Mouse (Mus musculus) lung, embryonic 16.5 days (tissue): Measurements from ENCODE around the gene Hoxa5. TPM values are rescaled to one million over a fixed set of nuclear protein-coding genes. Genes with fewer than 3 reads are reported as not detected.

Experiments used
- ATAC-seq: fragments of 200-750 bp; cut with Nextera tagmentation; 2 replicates; pipeline ENCODE4 v1.8.0; 2017; ENCODE audit warnings: low read depth, mild to moderate bottlenecking, moderate library complexity
- H3K27ac ChIP-seq: fragments of 300-500 bp; sonication (generic); 2 replicates; pipeline ENCODE4 v1.5.1; 2014; ENCODE audit warnings: mild to moderate bottlenecking, control low read depth, low read length
- H3K27me3 ChIP-seq: fragments of 300-500 bp; sonication (generic); 2 replicates; pipeline ENCODE4 v1.6.1; 2014; ENCODE audit warnings: low read depth, low read length, mixed read lengths; ENCODE audit not compliant: control insufficient read depth, insufficient read depth
- H3K36me3 ChIP-seq: fragments of 300-500 bp; sonication (generic); 2 replicates; pipeline ENCODE4 v1.6.1; 2014; ENCODE audit warnings: low read length; ENCODE audit not compliant: control insufficient read depth, insufficient read depth
- H3K4me1 ChIP-seq: fragments of 300-500 bp; sonication (generic); replicated peaks from 2 replicates; pipeline ENCODE4 v1.6.1; 2014; ENCODE audit warnings: low read length, mixed read lengths; ENCODE audit not compliant: control insufficient read depth, insufficient read depth
- H3K4me2 ChIP-seq: fragments of 300-500 bp; sonication (generic); 2 replicates; pipeline ENCODE4 v1.6.1; 2014; ENCODE audit warnings: low read depth, low read length, control low read depth
- H3K4me3 ChIP-seq: fragments of 300-500 bp; sonication (generic); 2 replicates; pipeline ENCODE4 v1.5.1; 2014; ENCODE audit warnings: mild to moderate bottlenecking, low read length, control low read depth
- H3K9ac ChIP-seq: fragments of 300-500 bp; sonication (generic); 2 replicates; pipeline ENCODE4 v1.6.1; 2014; ENCODE audit warnings: low read length, control low read depth
- H3K9me3 ChIP-seq: fragments of 300-500 bp; sonication (generic); 2 replicates; pipeline ENCODE4 v1.6.1; 2016; ENCODE audit warnings: low read length; ENCODE audit not compliant: control insufficient read depth
- WGBS: fragments of 180-500 bp; shearing (Covaris S2); extraction: QIAGEN DNeasy Blood & Tissue Kit; methylation state at CpG from one replicate; pipeline ENCODE4 v1.1.7; 2014; 5-methylcytosine and 5-hydroxymethylcytosine counted together
- polyA plus RNA-seq: library from polyadenylated mRNA; unstranded; fragments of >200 nt; fragmentation: Nextera tagmentation; extraction: Ambion mirVana; gene quantifications from 2 replicates; pipeline ENCODE4 v1.2.1, GENCODE M21; 2015

Gene Hoxa5
- polyA plus RNA-seq, 1 experiment from 2014 or later, result 36.3 TPM

- H3K27ac ChIP-seq, result no peak overlapping the region
- H3K27me3 ChIP-seq, result peaks cover 90% of the 10 kb centered on the region
- H3K4me3 ChIP-seq, result no peak overlapping the region
- no peak for ATAC-seq
- no peak overlapping the region for H3K4me2 ChIP-seq
- no peaks in the 10 kb centered on the region for H3K9me3 ChIP-seq
- 7% methylated on average over 4 of the region's 4 CpGs for WGBS
- H3K9ac ChIP-seq, result no peak overlapping the region
- H3K4me1 ChIP-seq, result peaks cover 2% of the 10 kb centered on the region; the same call in 1 of the 2 replicates
- H3K36me3 ChIP-seq, result no peaks in the 10 kb centered on the region
Measured at GRCm38 (mm10) chr6:52242801-52243332, 38.5 kb upstream of the Hoxa5 start.

- Histone ChIP-seq H3K36me3 (no peaks in the 10 kb centered on the region), H3K4me1 (peaks cover 2% of the 10 kb centered on the region; the same call in 1 of the 2 replicates), H3K4me3 (no peak overlapping the region), H3K4me2 (no peak overlapping the region), H3K27me3 (peaks cover 92% of the 10 kb centered on the region), H3K9ac (no peak overlapping the region), H3K27ac (no peak overlapping the region), H3K9me3 (no peaks in the 10 kb centered on the region)
- no peak for ATAC-seq
- 9% methylated on average over 9 of the region's 9 CpGs for WGBS
Measured at GRCm38 (mm10) chr6:52241001-52241621, 36.7 kb upstream of the Hoxa5 start.

GRCm38 (mm10) chr6:52240389-52241000 is 36.1 kb upstream of the Hoxa5 start, which contains the start of gene Hoxa10:
TSS of gene Hoxa10 (minus strand) at chr6:52240854.
- ATAC-seq, result peak; percentile 77
- Histone ChIP-seq H3K4me1 (peaks cover 2% of the 10 kb centered on the region; the same call in 1 of the 2 replicates), H3K4me2 (peak within 1 kb of the TSS; percentile 15; the same call in 1 of the 2 replicates), H3K4me3 (0 out of 2 replicates have a peak within 1 kb of the TSS, but pooled peaks have one; percentile 6), H3K27ac (no peak within 1 kb of the TSS), H3K9me3 (no peaks in the 10 kb centered on the region), H3K36me3 (no peaks in the 10 kb centered on the region), H3K27me3 (peaks cover 92% of the 10 kb centered on the region), H3K9ac (no peak within 1 kb of the TSS)
- 2% methylated on average over 35 of the region's 35 CpGs for WGBS

GRCm38 (mm10) chr6:52239625-52240388 is 35.4 kb upstream of the Hoxa5 start:
- no peak for ATAC-seq
- 3% methylated on average over 30 of the region's 30 CpGs for WGBS
- H3K4me3 ChIP-seq, result no peak overlapping the region
- H3K27ac ChIP-seq, result no peak overlapping the region
- no peaks in the 10 kb centered on the region for H3K36me3 ChIP-seq
- peaks cover 92% of the 10 kb centered on the region for H3K27me3 ChIP-seq
- no peak overlapping the region for H3K9ac ChIP-seq
- no peaks in the 10 kb centered on the region; the same call in 1 of the 2 replicates for H3K4me1 ChIP-seq
- H3K4me2 ChIP-seq, result peak overlapping the region; percentile 15; the same call in 1 of the 2 replicates
- H3K9me3 ChIP-seq, result no peaks in the 10 kb centered on the region

GRCm38 (mm10) chr6:52238976-52239375 is 34.6 kb upstream of the Hoxa5 start:
- no peaks in the 10 kb centered on the region; the same call in 1 of the 2 replicates for H3K4me1 ChIP-seq
- peaks cover 92% of the 10 kb centered on the region for H3K27me3 ChIP-seq
- no peak overlapping the region for H3K27ac ChIP-seq
- no peak overlapping the region for H3K4me3 ChIP-seq
- no peak overlapping the region for H3K4me2 ChIP-seq
- 5% methylated on average over 7 of the region's 7 CpGs for WGBS
- H3K9me3 ChIP-seq, result no peaks in the 10 kb centered on the region
- no peak overlapping the region for H3K9ac ChIP-seq
- ATAC-seq, result no peak
- no peaks in the 10 kb centered on the region for H3K36me3 ChIP-seq

- Histone ChIP-seq H3K9ac (no peak overlapping the region), H3K4me2 (no peak overlapping the region), H3K27ac (no peak overlapping the region), H3K4me1 (no peaks in the 10 kb centered on the region; the same call in 1 of the 2 replicates), H3K36me3 (no peaks in the 10 kb centered on the region), H3K4me3 (no peak overlapping the region), H3K9me3 (no peaks in the 10 kb centered on the region), H3K27me3 (peaks cover 92% of the 10 kb centered on the region)
- ATAC-seq, result no peak
- 4% methylated on average over 7 of the region's 7 CpGs for WGBS
Measured at GRCm38 (mm10) chr6:52238155-52238545, 33.8 kb upstream of the Hoxa5 start.

- Histone ChIP-seq H3K27me3 (peaks cover 91% of the 10 kb centered on the region), H3K9ac (no peak overlapping the region), H3K36me3 (no peaks in the 10 kb centered on the region), H3K27ac (no peak overlapping the region), H3K4me3 (no peak overlapping the region), H3K4me1 (no peaks in the 10 kb centered on the region; the same call in 1 of the 2 replicates), H3K4me2 (no peak overlapping the region), H3K9me3 (no peaks in the 10 kb centered on the region)
- ATAC-seq, result no peak
- 9% methylated on average over 10 of the region's 10 CpGs for WGBS
Measured at GRCm38 (mm10) chr6:52237346-52238154, 33.2 kb upstream of the Hoxa5 start.

GRCm38 (mm10) chr6:52236806-52237205 is 32.4 kb upstream of the Hoxa5 start:
- H3K4me3 ChIP-seq, result no peak overlapping the region
- 19% methylated on average over 3 of the region's 3 CpGs for WGBS

More at GRCm38 (mm10) chr6:52236806-52237205, 32.4 kb upstream of the Hoxa5 start:
- ATAC-seq, result no peak
- Histone ChIP-seq H3K4me1 (no peaks in the 10 kb centered on the region; the same call in 1 of the 2 replicates), H3K9ac (no peak overlapping the region), H3K9me3 (no peaks in the 10 kb centered on the region), H3K27me3 (peaks cover 92% of the 10 kb centered on the region), H3K27ac (no peak overlapping the region), H3K36me3 (no peaks in the 10 kb centered on the region), H3K4me2 (no peak overlapping the region)
